Mouse (Mus musculus): ENCODE measurements at regions not wholly inside any gene's neighbourhood (a gene's known extent, or its start where the extent isn't known, plus 50 kb on each side); places are given as distances from the start of the nearest gene placed in this dataset.

DNA sequence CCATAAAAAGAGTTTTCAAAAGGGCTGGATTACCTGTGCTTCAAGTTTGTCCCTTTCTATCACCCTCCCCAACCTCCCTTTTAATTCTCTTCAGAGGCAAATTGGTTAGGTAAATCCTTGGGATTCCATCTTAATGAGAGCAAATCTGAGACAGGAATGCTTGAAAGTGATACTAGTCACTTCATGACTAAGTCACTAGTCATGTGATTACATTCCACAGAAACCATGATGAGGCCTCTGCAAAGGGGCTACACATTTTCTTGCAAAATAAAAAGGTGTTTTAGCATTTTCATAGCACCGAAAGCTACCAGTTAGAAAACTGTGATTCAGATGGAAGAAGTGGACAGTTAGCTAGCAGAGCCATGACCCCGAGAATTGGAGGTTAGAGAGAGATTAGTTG is 473.0 kb upstream of the Gm9747 start:
- Histone ChIP-seq H3K36me3 (no peaks in the 10 kb centered on the region), H3K9me3 (no peaks in the 10 kb centered on the region), H3K4me3 (no peak overlapping the region), H3K4me1 (0 out of 2 replicates have a peak, but pooled peaks cover 5% of the 10 kb centered on the region), H3K27ac (no peak overlapping the region), H3K27me3 (no peaks in the 10 kb centered on the region), H3K9ac (no peak overlapping the region), H3K4me2 (no peak overlapping the region)
- WGBS, result 65% methylated on average over 2 of the region's 2 CpGs
- no peak for ATAC-seq (ENCODE audit: insufficient number of reproducible peaks, insufficient read depth, low FRiP score, low TSS enrichment, low read depth)

DNA sequence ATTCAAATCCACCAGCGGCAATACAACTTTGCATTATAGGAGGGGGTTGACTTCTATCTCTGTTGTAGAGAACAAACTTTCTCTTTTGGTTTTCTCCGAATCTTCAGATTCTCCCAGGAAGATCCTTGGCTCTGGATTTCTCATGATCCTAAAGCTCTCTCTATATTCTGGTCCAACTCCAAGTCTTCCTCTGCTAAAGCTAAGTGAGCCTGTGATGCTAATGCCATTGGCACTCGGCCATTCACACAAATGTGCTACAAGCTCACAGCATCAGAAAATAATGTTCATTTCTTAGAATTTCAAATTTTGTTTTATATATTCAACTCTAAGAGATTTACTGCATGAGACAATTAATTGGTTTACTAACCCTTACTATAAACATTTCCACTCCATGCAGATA is 461.2 kb upstream of the Gm9747 start:
- H3K4me3 ChIP-seq, result no peak overlapping the region
- no peaks in the 10 kb centered on the region for H3K27me3 ChIP-seq
- H3K4me2 ChIP-seq, result no peak overlapping the region
- no peaks in the 10 kb centered on the region for H3K4me1 ChIP-seq
- no peaks in the 10 kb centered on the region for H3K9me3 ChIP-seq
- no peak overlapping the region for H3K9ac ChIP-seq
- WGBS, result 91% methylated on average over 3 of the region's 3 CpGs
- no peak for ATAC-seq (ENCODE audit: insufficient number of reproducible peaks, insufficient read depth, low FRiP score, low TSS enrichment, low read depth)
- no peaks in the 10 kb centered on the region for H3K36me3 ChIP-seq
- H3K27ac ChIP-seq, result no peak overlapping the region

DNA sequence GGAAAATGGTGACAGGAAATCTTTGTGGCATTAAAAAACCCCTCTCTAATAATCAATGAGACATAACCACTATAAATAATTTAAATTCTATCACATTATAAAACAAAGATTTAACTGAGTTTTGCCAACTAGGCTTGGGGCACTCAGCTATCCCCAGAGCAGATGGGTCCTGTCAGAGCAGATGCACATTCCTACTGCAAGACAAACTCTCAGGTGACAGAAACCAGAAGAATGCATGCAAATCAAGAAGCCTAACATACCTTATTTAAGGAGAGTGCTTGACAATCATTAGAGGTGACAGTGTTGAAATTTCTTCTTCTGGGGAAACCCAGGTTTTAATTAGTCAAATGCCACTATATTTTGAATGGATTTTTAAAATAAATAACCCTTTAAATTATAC is 452.3 kb upstream of the Gm9747 start:
- Histone ChIP-seq H3K4me2 (no peak overlapping the region), H3K4me3 (no peak overlapping the region), H3K36me3 (no peaks in the 10 kb centered on the region), H3K9ac (no peak overlapping the region), H3K27me3 (no peaks in the 10 kb centered on the region), H3K27ac (no peak overlapping the region), H3K9me3 (no peaks in the 10 kb centered on the region), H3K4me1 (no peaks in the 10 kb centered on the region)
- ATAC-seq (ENCODE audit: insufficient number of reproducible peaks, insufficient read depth, low FRiP score, low TSS enrichment, low read depth), result no peak

GRCm38 (mm10) chr1:81784305-81784704 is 448.6 kb upstream of the Gm9747 start:
- Histone ChIP-seq H3K27ac (no peak overlapping the region), H3K36me3 (no peaks in the 10 kb centered on the region), H3K9me3 (no peaks in the 10 kb centered on the region), H3K27me3 (no peaks in the 10 kb centered on the region), H3K4me3 (no peak overlapping the region), H3K4me2 (no peak overlapping the region), H3K9ac (no peak overlapping the region), H3K4me1 (no peaks in the 10 kb centered on the region)
- no peak for ATAC-seq (ENCODE audit: insufficient number of reproducible peaks, insufficient read depth, low FRiP score, low TSS enrichment, low read depth)
- WGBS, result 54% methylated on average over 1 of the region's 1 CpGs

DNA sequence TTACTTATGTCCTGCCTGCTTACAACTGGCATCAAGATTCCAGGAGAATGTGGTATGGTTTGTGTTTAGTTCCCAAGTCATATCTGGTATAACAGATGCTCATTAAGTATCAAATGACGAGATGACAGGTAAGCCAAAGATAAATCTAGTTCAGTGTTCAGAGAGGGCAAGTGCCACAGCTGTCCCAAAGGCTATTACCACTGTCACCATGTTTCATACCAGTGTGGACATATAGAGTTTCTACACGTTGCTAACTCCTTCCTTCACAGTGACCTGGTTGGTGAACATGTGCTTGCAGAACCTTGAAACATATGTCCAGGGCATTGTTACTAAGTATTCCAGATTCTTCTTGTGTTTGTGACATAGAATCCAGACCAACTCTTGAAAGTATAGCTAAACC is 438.1 kb upstream of the Gm9747 start:
- WGBS, result 74% methylated on average over 2 of the region's 2 CpGs
- Histone ChIP-seq H3K9ac (no peak overlapping the region), H3K27ac (no peak overlapping the region), H3K9me3 (no peaks in the 10 kb centered on the region), H3K27me3 (no peaks in the 10 kb centered on the region), H3K4me3 (no peak overlapping the region), H3K4me2 (no peak overlapping the region), H3K4me1 (no peaks in the 10 kb centered on the region), H3K36me3 (no peaks in the 10 kb centered on the region)
- ATAC-seq (ENCODE audit: insufficient number of reproducible peaks, insufficient read depth, low FRiP score, low TSS enrichment, low read depth), result no peak

GRCm38 (mm10) chr1:81795399-81795798 is 437.5 kb upstream of the Gm9747 start:
- no peaks in the 10 kb centered on the region for H3K9me3 ChIP-seq
- no peak for ATAC-seq (ENCODE audit: insufficient number of reproducible peaks, insufficient read depth, low FRiP score, low TSS enrichment, low read depth)
- H3K4me2 ChIP-seq, result no peak overlapping the region
- no peaks in the 10 kb centered on the region for H3K27me3 ChIP-seq
- 63% methylated on average over 1 of the region's 1 CpGs for WGBS
- no peak overlapping the region for H3K4me3 ChIP-seq
- H3K9ac ChIP-seq, result no peak overlapping the region
- H3K27ac ChIP-seq, result no peak overlapping the region
- H3K4me1 ChIP-seq, result no peaks in the 10 kb centered on the region
- no peaks in the 10 kb centered on the region for H3K36me3 ChIP-seq

DNA sequence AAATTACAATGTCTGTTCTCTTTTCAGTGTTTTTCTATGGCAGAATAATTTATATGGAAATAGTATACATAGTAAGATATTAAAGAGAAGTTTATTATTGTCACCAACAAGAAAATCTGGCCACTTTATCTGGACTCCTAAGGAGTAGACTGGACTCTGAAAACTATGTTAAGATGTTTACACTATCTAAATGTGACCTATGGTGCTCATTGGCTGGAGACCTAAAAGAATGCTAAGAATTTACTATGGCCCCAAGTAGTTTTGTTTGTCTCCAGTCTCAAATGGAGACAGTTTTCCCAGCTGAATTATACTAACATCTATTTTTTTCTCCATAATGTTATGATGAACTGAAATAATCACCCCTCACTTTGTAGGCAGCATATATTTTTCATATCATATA is 421.3 kb upstream of the Gm9747 start:
- Histone ChIP-seq H3K4me2 (no peak overlapping the region), H3K4me3 (no peak overlapping the region), H3K4me1 (no peaks in the 10 kb centered on the region), H3K9ac (no peak overlapping the region), H3K9me3 (no peaks in the 10 kb centered on the region), H3K27me3 (no peaks in the 10 kb centered on the region), H3K27ac (no peak overlapping the region), H3K36me3 (no peaks in the 10 kb centered on the region)
- ATAC-seq (ENCODE audit: insufficient number of reproducible peaks, insufficient read depth, low FRiP score, low TSS enrichment, low read depth), result no peak

GRCm38 (mm10) chr1:81818884-81819283 is 414.0 kb upstream of the Gm9747 start:
- ATAC-seq (ENCODE audit: insufficient number of reproducible peaks, insufficient read depth, low FRiP score, low TSS enrichment, low read depth), result no peak
- Histone ChIP-seq H3K27ac (no peak overlapping the region), H3K36me3 (no peaks in the 10 kb centered on the region), H3K9ac (no peak overlapping the region), H3K9me3 (no peaks in the 10 kb centered on the region), H3K4me2 (no peak overlapping the region), H3K27me3 (no peaks in the 10 kb centered on the region), H3K4me1 (no peaks in the 10 kb centered on the region), H3K4me3 (no peak overlapping the region)

DNA sequence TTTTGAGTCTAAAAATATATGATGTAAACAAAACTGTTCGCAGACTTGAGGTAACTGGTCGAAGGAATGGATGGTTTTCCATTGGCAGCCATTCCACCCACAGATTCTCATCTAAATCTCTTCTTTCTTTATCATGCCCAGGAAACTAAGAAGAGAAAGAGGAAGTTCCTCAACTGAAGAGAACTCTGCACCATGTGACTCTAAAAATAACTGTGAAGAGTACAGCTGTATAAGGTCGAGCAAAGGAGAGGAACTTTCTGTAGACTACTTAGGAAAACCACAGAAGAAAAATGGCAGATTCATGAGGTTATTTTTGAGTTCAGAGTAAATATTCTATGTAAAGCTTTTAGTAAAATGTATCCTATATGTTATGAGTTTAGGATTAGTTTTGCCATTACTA is 390.9 kb upstream of the Gm9747 start:
- Histone ChIP-seq H3K27me3 (no peaks in the 10 kb centered on the region), H3K4me3 (no peak overlapping the region), H3K9ac (no peak overlapping the region), H3K4me1 (no peaks in the 10 kb centered on the region), H3K9me3 (no peaks in the 10 kb centered on the region), H3K36me3 (no peaks in the 10 kb centered on the region), H3K4me2 (no peak overlapping the region), H3K27ac (no peak overlapping the region)
- no peak for ATAC-seq (ENCODE audit: insufficient number of reproducible peaks, insufficient read depth, low FRiP score, low TSS enrichment, low read depth)
- 87% methylated on average over 3 of the region's 3 CpGs for WGBS

GRCm38 (mm10) chr1:81850462-81851144 is 382.3 kb upstream of the Gm9747 start:
- no peak overlapping the region for H3K9ac ChIP-seq
- no peaks in the 10 kb centered on the region for H3K36me3 ChIP-seq
- no peak for ATAC-seq (ENCODE audit: insufficient number of reproducible peaks, insufficient read depth, low FRiP score, low TSS enrichment, low read depth)
- H3K27ac ChIP-seq, result no peak overlapping the region
- no peaks in the 10 kb centered on the region for H3K27me3 ChIP-seq
- no peak overlapping the region for H3K4me2 ChIP-seq
- 83% methylated on average over 6 of the region's 6 CpGs for WGBS
- no peaks in the 10 kb centered on the region for H3K4me1 ChIP-seq
- no peaks in the 10 kb centered on the region for H3K9me3 ChIP-seq
- no peak overlapping the region for H3K4me3 ChIP-seq

GRCm38 (mm10) chr1:81859464-81859863 is 373.4 kb upstream of the Gm9747 start:
- Histone ChIP-seq H3K4me3 (no peak overlapping the region), H3K27ac (no peak overlapping the region), H3K36me3 (no peaks in the 10 kb centered on the region), H3K27me3 (no peaks in the 10 kb centered on the region), H3K4me2 (no peak overlapping the region), H3K9me3 (no peaks in the 10 kb centered on the region), H3K4me1 (0 out of 2 replicates have a peak, but pooled peaks cover 4% of the 10 kb centered on the region), H3K9ac (no peak overlapping the region)
- ATAC-seq (ENCODE audit: insufficient number of reproducible peaks, insufficient read depth, low FRiP score, low TSS enrichment, low read depth), result no peak
- 59% methylated on average over 2 of the region's 2 CpGs for WGBS

- no peaks in the 10 kb centered on the region for H3K9me3 ChIP-seq
- H3K4me1 ChIP-seq, result no peaks in the 10 kb centered on the region
- no peak overlapping the region for H3K4me3 ChIP-seq
- H3K27me3 ChIP-seq, result no peaks in the 10 kb centered on the region
- no peak overlapping the region for H3K27ac ChIP-seq
- ATAC-seq (ENCODE audit: insufficient number of reproducible peaks, insufficient read depth, low FRiP score, low TSS enrichment, low read depth), result no peak
- H3K36me3 ChIP-seq, result no peaks in the 10 kb centered on the region
- H3K4me2 ChIP-seq, result no peak overlapping the region
- no peak overlapping the region for H3K9ac ChIP-seq
- WGBS, result 74% methylated on average over 3 of the region's 3 CpGs
Observed at GRCm38 (mm10) chr1:81864571-81864970, 368.3 kb upstream of the Gm9747 start.

Measured in embryonic facial prominence, embryonic 13.5 days (tissue).